Mouse (Mus musculus) forebrain, embryonic 16.5 days (tissue): ENCODE measurements around the gene Tfcp2. TPM values are rescaled to one million over a fixed set of nuclear protein-coding genes. Genes with fewer than 3 reads are reported as not detected.
"Not testable (repeated sequence)": the region's sequence is repeated elsewhere in the genome, so short reads cannot be mapped to it uniquely, and the experiment has no call there.

Source experiments
- ATAC-seq: fragments of 200-750 bp; cut with Nextera tagmentation; 2 replicates; pipeline ENCODE4 v1.8.0; 2017; ENCODE audit warnings: mild to moderate bottlenecking, moderate library complexity
- H3K27ac ChIP-seq: fragments of 300-500 bp; sonication (generic); 2 replicates; pipeline ENCODE4 v1.5.1; 2014; ENCODE audit warnings: low read length, control low read depth
- H3K27me3 ChIP-seq: fragments of 300-500 bp; sonication (generic); replicated peaks from 2 replicates; pipeline ENCODE4 v1.6.1; 2014; ENCODE audit warnings: low read length; ENCODE audit not compliant: control insufficient read depth, insufficient read depth
- H3K36me3 ChIP-seq: fragments of 300-500 bp; sonication (generic); 2 replicates; pipeline ENCODE4 v1.6.1; 2014; ENCODE audit not compliant: control insufficient read depth, insufficient read depth
- H3K4me1 ChIP-seq: fragments of 300-500 bp; sonication (generic); replicated peaks from 2 replicates; pipeline ENCODE4 v1.6.1; 2014; ENCODE audit warnings: low read length; ENCODE audit not compliant: control insufficient read depth, insufficient read depth
- H3K4me2 ChIP-seq: fragments of 300-500 bp; sonication (generic); 2 replicates; pipeline ENCODE4 v1.6.1; 2014; ENCODE audit warnings: mild to moderate bottlenecking, low read length, control low read depth
- H3K4me3 ChIP-seq: fragments of 300-500 bp; sonication (generic); replicated peaks from 2 replicates; pipeline ENCODE4 v1.5.1; 2014; ENCODE audit warnings: mild to moderate bottlenecking, low read length, control low read depth
- H3K9ac ChIP-seq: fragments of 300-500 bp; sonication (generic); replicated peaks from 2 replicates; pipeline ENCODE4 v1.6.1; 2014; ENCODE audit warnings: low read depth, low read length, control low read depth
- H3K9me3 ChIP-seq: fragments of 300-500 bp; sonication (generic); 2 replicates; pipeline ENCODE4 v1.6.1; 2016; ENCODE audit warnings: low read length; ENCODE audit not compliant: control insufficient read depth
- WGBS: fragments of 180-500 bp; shearing (Covaris S2); extraction: QIAGEN DNeasy Blood & Tissue Kit; methylation state at CpG from one replicate; pipeline ENCODE4 v1.1.7; 2014; 5-methylcytosine and 5-hydroxymethylcytosine counted together
- polyA plus RNA-seq: library from polyadenylated mRNA; unstranded; fragments of >200 nt; fragmentation: Nextera tagmentation; extraction: Ambion mirVana; gene quantifications from 2 replicates; pipeline ENCODE4 v1.2.1, GENCODE M21; 2015

Gene Tfcp2
- polyA plus RNA-seq, 1 experiment from 2014 or later: 35.1 TPM

GRCm38 (mm10) chr15:100569239-100569638 lies 17.4 kb upstream of the Tfcp2 start:
- Histone ChIP-seq H3K36me3 (no peaks in the 10 kb centered on the region), H3K9me3 (no peaks in the 10 kb centered on the region), H3K27ac (no peak overlapping the region), H3K9ac (no peak overlapping the region), H3K27me3 (no peaks in the 10 kb centered on the region), H3K4me2 (no peak overlapping the region), H3K4me1 (peaks cover 9% of the 10 kb centered on the region), H3K4me3 (no peak overlapping the region)
- no peak for ATAC-seq
- WGBS: 80% methylated on average over 3 of the region's 3 CpGs

DNA sequence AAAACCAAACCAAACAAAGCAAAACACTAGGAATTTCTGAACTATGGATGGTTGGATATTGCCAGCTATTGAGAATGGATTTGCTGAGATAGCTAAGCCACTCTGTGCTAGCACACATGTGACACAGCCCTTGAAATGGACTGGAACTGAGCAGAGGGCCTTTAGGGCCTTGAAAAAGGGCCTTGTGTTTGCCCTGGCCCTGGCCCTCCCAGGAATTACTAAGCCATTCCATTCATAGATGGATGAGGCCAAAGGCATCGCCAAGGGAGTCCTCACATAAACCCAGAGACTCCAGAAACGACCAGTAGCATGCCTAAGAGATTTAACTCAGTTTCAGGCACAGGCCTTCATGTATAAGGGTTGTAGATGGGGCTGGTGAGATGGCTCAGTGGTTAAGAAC lies 14.7 kb upstream of the Tfcp2 start:
- Histone ChIP-seq H3K4me3 (no peak overlapping the region), H3K4me1 (no peaks in the 10 kb centered on the region), H3K4me2 (no peak overlapping the region), H3K27me3 (no peaks in the 10 kb centered on the region), H3K27ac (no peak overlapping the region), H3K9me3 (no peaks in the 10 kb centered on the region), H3K36me3 (no peaks in the 10 kb centered on the region), H3K9ac (no peak overlapping the region)
- no peak for ATAC-seq
- 50% methylated on average over 2 of the region's 2 CpGs for WGBS

- ATAC-seq: no peak
- H3K4me3 ChIP-seq: no peak overlapping the region
- no peak overlapping the region for H3K4me2 ChIP-seq
- WGBS: 72% methylated on average over 5 of the region's 5 CpGs
- H3K9ac ChIP-seq: no peak overlapping the region
- H3K27me3 ChIP-seq: no peaks in the 10 kb centered on the region
- H3K27ac ChIP-seq: no peak overlapping the region
- no peaks in the 10 kb centered on the region for H3K4me1 ChIP-seq
- H3K9me3 ChIP-seq: no peaks in the 10 kb centered on the region
- H3K36me3 ChIP-seq: no peaks in the 10 kb centered on the region
Measured at GRCm38 (mm10) chr15:100557705-100558433, 6.1 kb upstream of the Tfcp2 start.

GRCm38 (mm10) chr15:100556378-100556777 lies 4.6 kb upstream of the Tfcp2 start:
- WGBS: 92% methylated on average over 9 of the region's 9 CpGs
- H3K9me3 ChIP-seq: no peaks in the 10 kb centered on the region
- H3K4me2 ChIP-seq: no peak overlapping the region
- no peaks in the 10 kb centered on the region for H3K36me3 ChIP-seq
- ATAC-seq: no peak
- H3K27me3 ChIP-seq: no peaks in the 10 kb centered on the region
- H3K4me1 ChIP-seq: 0 out of 2 replicates have a peak, but pooled peaks cover 2% of the 10 kb centered on the region
- no peak overlapping the region for H3K4me3 ChIP-seq
- no peak overlapping the region for H3K9ac ChIP-seq
- no peak overlapping the region for H3K27ac ChIP-seq

GRCm38 (mm10) chr15:100555965-100556364 lies 4.2 kb upstream of the Tfcp2 start:
- ATAC-seq: no peak
- Histone ChIP-seq H3K4me2 (no peak overlapping the region), H3K27me3 (no peaks in the 10 kb centered on the region), H3K4me1 (peaks cover 4% of the 10 kb centered on the region), H3K9ac (no peak overlapping the region), H3K27ac (no peak overlapping the region), H3K36me3 (no peaks in the 10 kb centered on the region), H3K9me3 (no peaks in the 10 kb centered on the region), H3K4me3 (no peak overlapping the region)
- WGBS: 87% methylated on average over 5 of the region's 5 CpGs

DNA sequence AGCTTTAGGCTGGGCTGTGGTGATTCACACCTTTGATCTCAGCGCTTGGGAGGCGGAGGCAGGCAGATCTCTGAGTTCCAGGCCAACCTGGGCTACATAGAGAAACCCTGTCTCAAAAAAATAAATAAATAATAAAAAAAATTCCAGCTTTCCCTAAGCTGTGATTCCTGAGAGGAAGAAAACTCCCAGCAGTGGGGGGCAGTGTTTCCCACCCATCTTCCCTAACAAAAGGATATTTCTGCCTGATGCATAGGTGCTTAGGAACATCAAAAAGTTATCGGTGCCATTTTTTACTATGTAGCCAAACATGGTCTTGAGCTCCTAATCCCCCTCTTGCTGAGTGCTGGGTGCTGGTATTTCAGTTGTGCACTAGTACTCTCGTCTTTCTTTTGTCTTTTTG lies 1.5 kb downstream of the Tfcp2 start:
- Histone ChIP-seq H3K36me3 (0 out of 2 replicates have a peak, but pooled peaks cover 2% of the 10 kb centered on the region), H3K4me3 (no peak overlapping the region), H3K27me3 (no peaks in the 10 kb centered on the region), H3K4me1 (peaks cover 15% of the 10 kb centered on the region), H3K9me3 (no peaks in the 10 kb centered on the region), H3K9ac (no peak overlapping the region), H3K4me2 (no peak overlapping the region), H3K27ac (no peak overlapping the region)
- 90% methylated on average over 4 of the region's 4 CpGs for WGBS
- no peak for ATAC-seq

- not testable (repeated sequence) for H3K27ac ChIP-seq, H3K36me3 ChIP-seq, ATAC-seq, H3K4me3 ChIP-seq, H3K9ac ChIP-seq, H3K27me3 ChIP-seq, H3K4me1 ChIP-seq, H3K9me3 ChIP-seq, H3K4me2 ChIP-seq
- WGBS: 95% methylated on average over 14 of the region's 14 CpGs
Measured at GRCm38 (mm10) chr15:100543651-100544030, 8.2 kb downstream of the Tfcp2 start.

DNA sequence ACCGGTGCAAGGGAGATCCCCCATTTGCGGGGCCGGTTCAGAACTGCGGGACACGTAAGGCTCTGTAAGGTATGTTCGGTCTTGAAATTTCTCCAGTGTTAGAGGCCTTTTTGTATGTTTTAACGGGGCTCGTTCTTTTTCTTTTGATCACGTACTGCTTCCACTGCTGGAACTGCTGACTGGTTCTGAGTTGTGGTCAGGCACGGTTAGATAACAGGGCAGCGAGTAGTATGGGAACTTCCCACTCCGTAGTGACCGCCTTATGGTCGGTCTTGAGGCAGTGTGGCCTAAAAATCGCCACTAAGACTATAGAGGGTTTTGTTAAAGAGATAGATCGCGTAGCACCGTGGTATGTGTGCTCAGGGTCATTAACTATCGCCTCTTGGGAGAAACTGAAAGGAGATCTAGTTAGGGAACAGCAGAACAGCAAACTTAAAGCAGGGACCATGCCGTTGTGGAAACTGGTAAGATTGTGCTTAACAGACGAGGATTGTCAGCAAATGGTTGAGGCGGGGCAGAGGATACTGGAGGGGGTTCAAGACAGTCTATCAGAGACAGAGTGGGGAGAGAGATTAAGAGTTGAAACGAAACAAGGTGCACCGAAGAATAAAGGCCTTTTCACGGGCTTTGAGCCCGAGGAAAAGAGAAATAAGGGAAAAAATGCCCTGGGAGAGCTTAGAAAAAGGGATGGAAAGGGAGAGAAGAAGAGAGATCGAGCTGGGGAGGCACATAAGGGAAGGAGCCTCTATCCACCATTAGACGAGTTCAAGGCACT lies 8.7 kb downstream of the Tfcp2 start:
- H3K9me3 ChIP-seq, H3K4me2 ChIP-seq, H3K27me3 ChIP-seq, H3K4me1 ChIP-seq, H3K9ac ChIP-seq, H3K27ac ChIP-seq, H3K4me3 ChIP-seq, ATAC-seq, H3K36me3 ChIP-seq: not testable (repeated sequence)
- WGBS: 97% methylated on average over 25 of the region's 28 CpGs

DNA sequence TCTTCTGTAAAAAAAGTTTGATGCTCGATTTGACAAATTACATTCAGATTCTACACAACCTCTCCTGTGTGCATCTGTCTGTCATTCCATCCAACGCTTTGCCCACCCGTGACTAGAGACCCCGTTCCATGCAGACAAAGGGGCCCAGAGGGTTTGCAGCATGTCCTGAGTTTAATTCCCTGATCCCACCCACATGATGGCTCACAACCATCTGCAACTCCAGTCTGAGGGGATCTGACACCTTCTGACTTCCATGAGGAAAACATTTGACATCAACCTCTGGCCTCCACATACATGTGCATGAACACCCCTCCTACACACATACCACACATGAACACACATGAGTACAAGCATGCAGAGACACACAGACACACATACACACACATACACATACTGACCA lies 10.4 kb downstream of the Tfcp2 start:
- WGBS: 90% methylated on average over 4 of the region's 4 CpGs
- H3K27me3 ChIP-seq: no peaks in the 10 kb centered on the region
- no peaks in the 10 kb centered on the region for H3K36me3 ChIP-seq

More for the DNA sequence above, 10.4 kb downstream of the Tfcp2 start:
- Histone ChIP-seq H3K27ac (no peak overlapping the region), H3K4me3 (no peak overlapping the region), H3K9me3 (no peaks in the 10 kb centered on the region), H3K4me1 (no peaks in the 10 kb centered on the region), H3K4me2 (no peak overlapping the region), H3K9ac (no peak overlapping the region)
- no peak for ATAC-seq
